Mouse (Mus musculus) forebrain, embryonic 12.5 days (tissue): ENCODE measurements around the gene Ppef2. TPM values are rescaled to one million over a fixed set of nuclear protein-coding genes. Genes with fewer than 3 reads are reported as not detected.

Experiments
- ATAC-seq: fragments of 200-750 bp; cut with Nextera tagmentation; 2 replicates; pipeline ENCODE4 v1.8.0; 2017; ENCODE audit warnings: moderate TSS enrichment; ENCODE audit not compliant: low FRiP score
- H3K27ac ChIP-seq: fragments of 300-500 bp; sonication (generic); 2 replicates; pipeline ENCODE4 v1.5.1; 2016; ENCODE audit warnings: mild to moderate bottlenecking
- H3K27me3 ChIP-seq: fragments of 300-500 bp; sonication (generic); 2 replicates; pipeline ENCODE4 v1.6.1; 2016; ENCODE audit warnings: mild to moderate bottlenecking
- H3K36me3 ChIP-seq: fragments of 300-500 bp; sonication (generic); replicated peaks from 2 replicates; pipeline ENCODE4 v1.6.1; 2016; ENCODE audit warnings: mild to moderate bottlenecking
- H3K4me1 ChIP-seq: fragments of 300-500 bp; sonication (generic); 2 replicates; pipeline ENCODE4 v1.6.1; 2016
- H3K4me2 ChIP-seq: fragments of 300-500 bp; sonication (generic); 2 replicates; pipeline ENCODE4 v1.6.1; 2016; ENCODE audit warnings: mild to moderate bottlenecking, moderate library complexity
- H3K4me3 ChIP-seq: fragments of 300-500 bp; sonication (generic); replicated peaks from 2 replicates; pipeline ENCODE4 v1.5.1; 2016; ENCODE audit warnings: mild to moderate bottlenecking
- H3K9ac ChIP-seq: fragments of 300-500 bp; sonication (generic); 2 replicates; pipeline ENCODE4 v1.6.1; 2016; ENCODE audit warnings: mild to moderate bottlenecking
- H3K9me3 ChIP-seq: fragments of 300-500 bp; sonication (generic); 2 replicates; pipeline ENCODE4 v1.6.1; 2016
- WGBS: fragments of 180-500 bp; shearing (Covaris S2); methylation state at CpG from one replicate; pipeline ENCODE4 v1.1.7; 2016; 5-methylcytosine and 5-hydroxymethylcytosine counted together
- polyA plus RNA-seq: library from polyadenylated mRNA; unstranded; fragments of >200 nt; fragmentation: Nextera tagmentation; extraction: Ambion mirVana; gene quantifications from 2 replicates; pipeline ENCODE4 v1.2.1, GENCODE M21; 2016

Gene Ppef2
- polyA plus RNA-seq, 1 experiment from 2014 or later, result 0.34 TPM

DNA sequence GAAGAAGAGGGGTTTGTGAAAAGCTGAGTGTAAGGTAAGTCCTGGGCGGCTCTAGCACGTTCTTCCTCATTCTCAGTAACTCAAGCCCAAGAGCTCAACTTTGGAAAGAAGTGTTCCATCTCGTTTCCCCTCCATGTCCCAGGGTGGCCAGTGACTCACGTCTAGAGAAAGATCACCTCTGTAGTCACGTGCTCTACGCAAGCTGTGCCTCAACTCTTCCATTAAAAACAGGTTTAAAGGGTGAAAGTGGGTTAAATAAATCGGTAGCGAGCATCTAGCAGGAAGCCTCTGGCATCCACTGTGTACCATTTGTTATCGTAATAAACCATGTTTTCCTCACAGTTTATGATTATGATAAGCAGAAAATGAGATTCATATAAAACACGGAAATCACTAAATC, 24.2 kb downstream of the Ppef2 start:
- Histone ChIP-seq H3K27me3 (no peaks in the 10 kb centered on the region), H3K4me1 (no peaks in the 10 kb centered on the region), H3K36me3 (no peaks in the 10 kb centered on the region), H3K4me2 (no peak overlapping the region), H3K4me3 (no peak overlapping the region), H3K9ac (no peak overlapping the region), H3K9me3 (no peaks in the 10 kb centered on the region), H3K27ac (no peak overlapping the region)
- ATAC-seq, result no peak
- 83% methylated on average over 10 of the region's 10 CpGs for WGBS

DNA sequence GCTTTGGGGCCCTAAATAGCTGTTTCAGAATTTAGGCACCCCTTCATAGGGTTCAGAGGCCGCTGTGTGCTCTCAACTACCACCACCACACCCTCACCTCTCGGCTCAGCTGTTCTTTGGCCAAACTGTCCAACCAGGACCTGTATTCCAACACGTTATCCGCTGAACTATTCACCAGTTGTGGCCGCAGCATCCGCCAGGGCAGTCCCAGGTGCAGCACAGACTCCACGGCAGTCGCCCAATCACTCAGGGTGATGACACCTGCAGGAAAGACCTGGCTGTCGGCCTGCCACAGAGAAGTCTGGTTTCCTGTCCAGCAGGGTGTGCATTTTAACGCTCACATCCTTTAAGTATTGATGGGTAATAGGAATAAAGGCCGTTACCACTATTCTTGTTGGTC, 25.8 kb downstream of the Ppef2 start:
- no peak overlapping the region for H3K27ac ChIP-seq
- no peaks in the 10 kb centered on the region for H3K36me3 ChIP-seq
- 87% methylated on average over 11 of the region's 11 CpGs for WGBS

DNA sequence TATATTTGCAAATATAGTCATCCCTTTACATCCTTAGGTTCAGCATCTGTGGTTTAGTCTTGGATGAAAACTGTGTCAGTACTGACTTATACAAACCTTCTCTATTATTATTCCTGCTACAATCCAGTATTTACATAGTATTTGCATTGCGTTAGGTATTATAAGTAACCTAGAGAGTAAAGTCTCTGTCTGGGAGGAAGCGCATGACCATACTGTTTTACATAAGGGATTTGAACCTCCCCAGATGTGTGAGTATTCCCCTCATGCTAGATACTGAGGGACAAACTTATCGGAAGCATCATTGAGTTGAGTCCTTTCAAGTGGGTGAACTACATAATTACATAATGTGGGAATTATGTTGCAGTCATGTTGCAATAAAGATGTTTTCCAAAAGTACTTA, 26.6 kb downstream of the Ppef2 start:
- WGBS, result 91% methylated on average over 3 of the region's 3 CpGs
- Histone ChIP-seq H3K4me2 (no peak overlapping the region), H3K36me3 (no peaks in the 10 kb centered on the region), H3K9ac (no peak overlapping the region), H3K4me3 (no peak overlapping the region), H3K9me3 (no peaks in the 10 kb centered on the region), H3K27me3 (no peaks in the 10 kb centered on the region), H3K27ac (no peak overlapping the region), H3K4me1 (no peaks in the 10 kb centered on the region)
- no peak for ATAC-seq

More for the DNA sequence above, 25.8 kb downstream of the Ppef2 start:
- Histone ChIP-seq H3K4me1 (no peaks in the 10 kb centered on the region), H3K9me3 (no peaks in the 10 kb centered on the region), H3K4me2 (no peak overlapping the region), H3K4me3 (no peak overlapping the region), H3K27me3 (no peaks in the 10 kb centered on the region), H3K9ac (no peak overlapping the region)
- no peak for ATAC-seq

DNA sequence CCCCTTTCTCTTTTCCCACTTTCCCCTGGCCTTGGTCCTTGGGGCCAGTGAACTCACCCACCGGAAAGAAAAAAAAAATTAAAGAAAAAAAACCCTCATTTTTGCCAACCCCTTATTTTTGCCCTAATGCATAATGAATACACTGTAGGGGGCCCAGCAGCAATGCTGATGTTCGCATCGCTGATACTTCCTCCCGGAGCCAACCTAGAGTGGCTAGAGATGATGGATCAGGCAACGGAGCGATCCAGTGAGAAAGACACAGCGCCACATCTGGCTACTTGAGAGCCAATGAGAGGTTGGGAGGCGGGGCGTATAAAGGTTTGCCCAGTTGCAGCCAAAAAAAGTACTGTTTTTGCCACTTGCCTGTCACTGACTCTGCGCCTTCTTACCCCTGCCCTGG, 27.3 kb downstream of the Ppef2 start:
- Histone ChIP-seq H3K27ac (no peak overlapping the region), H3K36me3 (no peaks in the 10 kb centered on the region), H3K27me3 (no peaks in the 10 kb centered on the region), H3K4me3 (no peak overlapping the region), H3K9me3 (no peaks in the 10 kb centered on the region), H3K4me1 (no peaks in the 10 kb centered on the region), H3K9ac (no peak overlapping the region), H3K4me2 (no peak overlapping the region)
- ATAC-seq, result no peak
- 22% methylated on average over 10 of the region's 10 CpGs for WGBS

DNA sequence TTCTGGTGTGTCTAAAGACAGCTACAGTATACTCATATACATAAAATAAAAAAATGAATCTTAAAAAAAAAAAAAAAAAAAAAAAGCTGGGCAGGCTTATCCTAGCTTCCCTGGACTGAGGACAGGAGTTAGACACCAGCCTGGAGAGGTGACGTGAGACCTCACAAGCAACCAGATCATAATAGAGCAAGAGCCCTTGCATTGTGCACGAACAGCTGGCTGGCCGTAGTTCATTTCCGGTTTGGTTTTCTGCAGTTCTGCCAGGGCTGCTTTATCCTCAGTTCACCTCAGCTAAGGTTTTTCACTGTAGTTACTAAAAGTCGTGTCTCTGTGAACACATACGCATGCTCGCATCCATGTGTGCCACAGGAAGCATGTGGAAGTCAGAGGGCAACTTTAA, 28.3 kb downstream of the Ppef2 start:
- Histone ChIP-seq H3K4me1 (no peaks in the 10 kb centered on the region), H3K36me3 (no peaks in the 10 kb centered on the region), H3K4me2 (no peak overlapping the region), H3K9me3 (no peaks in the 10 kb centered on the region), H3K4me3 (no peak overlapping the region), H3K27ac (no peak overlapping the region), H3K9ac (no peak overlapping the region), H3K27me3 (no peaks in the 10 kb centered on the region)
- ATAC-seq, result no peak
- 92% methylated on average over 7 of the region's 7 CpGs for WGBS

DNA sequence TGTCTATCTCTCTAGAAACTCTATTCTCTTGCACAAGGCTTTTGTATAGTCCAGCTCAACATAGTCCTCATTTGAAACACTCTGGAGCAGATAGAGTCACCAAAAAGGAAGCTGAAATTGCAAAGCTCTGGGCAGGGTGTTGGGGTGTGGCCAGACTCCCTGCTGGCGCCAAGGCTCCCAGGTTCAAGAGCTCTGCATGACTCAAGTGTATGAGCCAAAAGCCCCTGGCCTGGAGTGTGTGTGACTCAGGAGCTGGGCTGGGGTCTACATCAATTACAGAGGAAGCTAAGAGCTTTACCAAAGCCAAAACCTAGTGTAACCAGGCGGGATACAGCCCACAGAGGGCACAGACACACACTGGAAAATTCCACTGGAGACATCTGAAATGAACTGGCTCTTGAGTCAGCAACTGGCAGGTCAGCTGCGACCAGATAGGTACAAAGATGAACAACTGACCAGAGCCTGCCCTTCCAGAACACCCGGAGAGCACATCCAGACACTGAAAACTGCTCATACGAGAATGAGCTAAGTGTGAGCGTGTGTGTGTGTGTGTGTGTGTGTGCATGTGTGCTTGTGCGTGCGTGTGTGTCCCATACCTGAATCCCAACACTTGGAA, 35.7 kb downstream of the Ppef2 start:
- Histone ChIP-seq H3K36me3 (no peaks in the 10 kb centered on the region), H3K9ac (no peak overlapping the region), H3K4me2 (no peak overlapping the region), H3K4me3 (no peak overlapping the region), H3K9me3 (no peaks in the 10 kb centered on the region), H3K4me1 (peaks cover 12% of the 10 kb centered on the region), H3K27me3 (no peaks in the 10 kb centered on the region), H3K27ac (no peak overlapping the region)
- no peak for ATAC-seq
- 90% methylated on average over 8 of the region's 8 CpGs for WGBS

DNA sequence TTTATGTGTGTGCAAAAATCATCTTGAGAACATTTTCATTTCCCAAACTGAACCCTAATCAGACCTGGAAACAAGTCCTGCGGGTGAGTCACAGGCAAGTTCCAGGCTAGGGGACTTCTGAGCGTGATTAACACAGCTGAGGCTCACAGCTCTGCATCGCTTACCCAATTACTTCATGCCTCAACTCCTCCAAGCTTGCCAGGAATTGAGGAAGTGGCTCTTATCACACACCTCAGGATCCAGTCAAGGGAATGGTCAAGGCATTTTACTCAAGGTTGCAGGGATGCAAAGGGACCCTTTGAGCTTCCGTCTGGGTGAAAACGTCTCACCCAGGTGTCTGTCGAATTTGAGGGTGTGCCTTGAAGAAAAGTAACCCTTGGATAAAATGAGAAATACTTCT, 36.3 kb downstream of the Ppef2 start:
- Histone ChIP-seq H3K4me2 (no peak overlapping the region), H3K27me3 (no peaks in the 10 kb centered on the region), H3K36me3 (no peaks in the 10 kb centered on the region), H3K4me1 (peaks cover 12% of the 10 kb centered on the region), H3K9me3 (no peaks in the 10 kb centered on the region), H3K9ac (no peak overlapping the region), H3K27ac (no peak overlapping the region), H3K4me3 (no peak overlapping the region)
- 65% methylated on average over 6 of the region's 6 CpGs for WGBS
- 0 out of 2 replicates have a peak, but pooled peaks have one; percentile 17 for ATAC-seq

DNA sequence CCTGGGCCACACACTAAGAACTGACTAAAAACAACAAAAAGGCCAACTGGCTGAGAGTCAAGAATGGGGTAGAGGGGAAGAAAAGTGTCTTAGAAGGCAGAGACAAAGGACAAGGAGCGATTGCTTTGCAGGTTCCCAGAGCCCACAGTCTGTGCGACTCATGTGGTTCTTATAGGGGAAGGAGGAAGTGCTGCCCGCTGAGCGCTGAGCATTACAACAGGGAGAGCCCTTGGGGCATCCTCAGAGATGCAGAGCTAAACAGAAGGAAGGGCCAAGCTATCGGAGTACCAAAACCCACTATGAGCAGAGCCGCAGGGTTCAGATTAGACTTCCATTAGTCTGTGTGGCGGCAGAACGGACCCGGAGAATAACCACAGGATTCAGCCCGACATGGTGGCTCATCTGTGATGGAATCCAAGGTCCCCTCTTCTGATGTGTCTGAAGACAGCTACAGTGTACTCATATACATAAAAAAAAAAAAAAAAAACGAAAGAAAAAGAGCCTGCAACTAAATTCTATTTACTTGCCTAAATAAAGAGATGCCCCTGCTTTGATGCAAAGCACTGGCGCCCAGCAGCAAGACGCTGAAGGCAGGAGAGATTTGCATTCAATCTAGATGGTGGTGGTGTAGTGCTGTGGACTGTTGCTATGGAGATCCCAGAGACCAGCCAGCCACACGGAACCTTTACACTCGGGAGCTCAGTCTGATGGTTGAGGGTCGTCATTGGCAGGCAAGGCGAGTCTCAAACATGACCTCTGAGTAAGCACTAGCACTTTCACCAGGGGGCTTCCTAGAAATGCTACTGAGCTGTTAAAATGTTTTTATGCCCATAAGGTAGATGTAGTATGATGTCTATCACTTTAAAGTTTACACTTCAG, 36.9 kb downstream of the Ppef2 start:
- 40% methylated on average over 17 of the region's 17 CpGs for WGBS
- H3K27ac ChIP-seq, result peak overlapping the region; percentile 37; the same call in 1 of the 2 replicates
- H3K27me3 ChIP-seq, result no peaks in the 10 kb centered on the region
- 0 out of 2 replicates have a peak overlapping the region, but pooled peaks have one; percentile 13 for H3K4me2 ChIP-seq
- H3K36me3 ChIP-seq, result no peaks in the 10 kb centered on the region
- no peaks in the 10 kb centered on the region for H3K9me3 ChIP-seq
- H3K4me3 ChIP-seq, result no peak overlapping the region
- ATAC-seq, result peak; percentile 67; the same call in 1 of the 2 replicates
- peaks cover 12% of the 10 kb centered on the region for H3K4me1 ChIP-seq
- no peak overlapping the region for H3K9ac ChIP-seq

DNA sequence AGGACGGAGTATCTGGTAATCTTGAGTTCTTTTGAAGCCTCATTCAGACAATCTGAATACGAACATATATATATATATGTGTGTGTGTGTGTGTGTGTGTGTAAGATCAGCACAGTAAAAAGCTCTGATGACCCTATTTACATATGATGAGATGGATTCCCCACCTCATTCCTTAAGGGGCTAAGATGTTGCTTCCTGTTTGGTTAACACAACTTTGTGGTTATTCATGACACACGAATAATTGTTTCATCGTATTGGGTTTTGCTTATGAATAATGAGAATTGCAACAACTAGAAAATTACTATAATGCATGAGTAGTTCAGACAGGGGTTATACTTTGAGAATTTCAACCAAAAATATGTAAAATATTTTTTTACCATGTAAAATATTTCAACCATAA, 40.8 kb downstream of the Ppef2 start, which contains the start of gene U90926:
Gene U90926, minus strand, starts transcription at position 101 of the 400 bp plus-strand sequence.
- Histone ChIP-seq H3K27me3 (no peaks in the 10 kb centered on the region), H3K9ac (no peak within 1 kb of the TSS), H3K9me3 (no peaks in the 10 kb centered on the region), H3K4me1 (peaks cover 12% of the 10 kb centered on the region), H3K4me2 (no peak within 1 kb of the TSS), H3K27ac (no peak within 1 kb of the TSS), H3K4me3 (no peak within 1 kb of the TSS), H3K36me3 (no peaks in the 10 kb centered on the region)
- no peak for ATAC-seq
- WGBS, result 97% methylated on average over 4 of the region's 4 CpGs

DNA sequence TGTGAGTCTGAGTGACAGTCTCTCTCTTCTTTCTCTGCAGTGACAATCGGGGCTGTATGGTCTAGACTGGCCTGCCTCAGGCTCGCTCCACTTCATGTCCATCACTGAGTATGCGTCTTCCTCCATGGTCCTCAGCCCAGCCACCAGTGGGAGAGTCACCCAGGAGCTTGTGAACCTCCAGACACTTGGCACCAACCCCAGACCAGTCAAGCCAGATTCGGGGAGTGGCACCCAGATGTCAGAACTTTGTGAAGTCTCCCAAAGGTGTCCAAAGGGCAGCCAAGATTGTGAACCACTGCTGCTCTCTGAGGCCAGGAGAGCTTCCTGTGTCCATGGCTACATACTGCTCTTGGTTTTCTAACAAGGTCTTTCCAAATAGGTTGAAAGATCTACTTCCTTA, 43.8 kb downstream of the Ppef2 start:
- Histone ChIP-seq H3K9ac (no peak overlapping the region), H3K9me3 (no peaks in the 10 kb centered on the region), H3K36me3 (no peaks in the 10 kb centered on the region), H3K4me1 (no peaks in the 10 kb centered on the region), H3K27ac (no peak overlapping the region), H3K4me2 (no peak overlapping the region), H3K4me3 (no peak overlapping the region), H3K27me3 (no peaks in the 10 kb centered on the region)
- 84% methylated on average over 4 of the region's 4 CpGs for WGBS
- ATAC-seq, result no peak

DNA sequence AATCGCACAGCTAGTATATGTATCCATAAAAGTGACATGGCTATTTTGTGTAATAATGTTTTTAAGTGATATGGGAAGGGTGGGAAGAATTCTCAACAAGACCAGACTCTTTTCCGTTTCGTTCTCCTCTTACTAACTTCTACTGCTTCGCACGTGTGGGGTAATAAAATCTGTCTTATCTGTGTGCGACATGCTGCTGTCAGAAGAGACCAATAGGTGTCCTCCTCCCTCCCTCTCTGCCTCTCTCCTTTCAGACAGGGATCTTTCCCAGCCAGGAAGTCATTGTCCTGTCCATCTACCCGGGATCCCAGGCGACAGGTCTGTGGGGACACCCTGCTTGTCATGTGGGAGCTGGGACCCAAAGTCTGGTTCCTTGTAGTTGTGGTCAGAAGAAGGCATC, 45.9 kb downstream of the Ppef2 start:
- ATAC-seq, result no peak
- WGBS, result 85% methylated on average over 8 of the region's 8 CpGs
- Histone ChIP-seq H3K4me2 (no peak overlapping the region), H3K4me3 (no peak overlapping the region), H3K4me1 (no peaks in the 10 kb centered on the region), H3K9ac (no peak overlapping the region), H3K36me3 (peaks cover 10% of the 10 kb centered on the region; the same call in 1 of the 2 replicates), H3K27ac (no peak overlapping the region), H3K27me3 (no peaks in the 10 kb centered on the region), H3K9me3 (no peaks in the 10 kb centered on the region)

DNA sequence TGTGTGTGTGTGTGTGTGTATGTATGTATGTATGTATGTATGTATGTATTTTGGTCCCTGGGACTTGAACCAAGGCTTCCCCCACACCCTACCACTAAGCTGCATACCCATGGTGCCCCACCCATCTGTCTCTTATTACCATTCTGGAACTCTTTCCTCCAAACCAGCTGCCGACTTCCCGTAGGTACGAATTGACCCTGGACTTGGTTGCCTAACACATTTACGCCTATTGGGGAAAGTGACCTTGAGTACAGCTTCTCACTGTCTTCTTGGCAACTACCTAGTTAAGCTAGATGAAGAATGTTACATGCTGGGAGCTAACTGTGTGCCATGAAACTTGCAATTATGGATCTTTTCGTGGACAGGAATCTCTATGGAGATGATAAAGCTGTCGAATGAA, 50.0 kb downstream of the Ppef2 start:
- 96% methylated on average over 6 of the region's 6 CpGs for WGBS
- Histone ChIP-seq H3K9ac (no peak overlapping the region), H3K27ac (no peak overlapping the region), H3K9me3 (no peaks in the 10 kb centered on the region), H3K27me3 (no peaks in the 10 kb centered on the region), H3K4me2 (no peak overlapping the region), H3K4me1 (no peaks in the 10 kb centered on the region), H3K4me3 (no peak overlapping the region), H3K36me3 (peaks cover 43% of the 10 kb centered on the region)
- ATAC-seq, result no peak

DNA sequence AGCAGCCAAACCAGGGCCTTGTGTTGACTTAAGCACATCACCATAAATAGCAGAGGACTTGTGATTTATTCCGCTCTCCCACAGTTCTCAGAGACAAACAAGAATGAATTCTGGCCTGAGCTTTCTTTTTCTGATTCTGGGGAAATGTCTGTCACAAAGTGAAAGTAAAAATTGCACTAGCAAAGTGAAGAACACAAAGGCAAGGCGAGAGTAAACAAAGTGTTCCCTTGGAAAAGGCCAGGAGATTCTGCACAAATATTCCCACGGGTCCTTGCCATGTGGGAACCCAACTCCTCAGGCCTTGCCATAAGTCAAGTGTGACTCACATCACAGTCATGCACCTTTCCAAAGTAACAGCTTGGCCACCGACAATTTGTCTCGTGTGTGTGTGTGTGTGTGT, 50.4 kb downstream of the Ppef2 start:
- H3K9ac ChIP-seq, result no peak overlapping the region
- no peak overlapping the region for H3K4me3 ChIP-seq
- H3K9me3 ChIP-seq, result no peaks in the 10 kb centered on the region
- H3K27me3 ChIP-seq, result no peaks in the 10 kb centered on the region
- 95% methylated on average over 5 of the region's 5 CpGs for WGBS
- no peak for ATAC-seq
- peaks cover 47% of the 10 kb centered on the region for H3K36me3 ChIP-seq
- no peak overlapping the region for H3K27ac ChIP-seq
- no peak overlapping the region for H3K4me2 ChIP-seq
- no peaks in the 10 kb centered on the region for H3K4me1 ChIP-seq
